Mouse (Mus musculus): ENCODE measurements around the gene Sgms2.
A peak's percentile ranks its signal among the peaks of the same experiment; 100 is the strongest.

The Sgms2 gene

GRCm38 (mm10) chr3:131485388-131485787 is 5.8 kb downstream of the Sgms2 start:
- no peak for DNase-seq

- no peak for DNase-seq
These were observed 7.6 kb downstream of the Sgms2 start for GRCm38 (mm10) chr3:131483650-131484049.

DNA sequence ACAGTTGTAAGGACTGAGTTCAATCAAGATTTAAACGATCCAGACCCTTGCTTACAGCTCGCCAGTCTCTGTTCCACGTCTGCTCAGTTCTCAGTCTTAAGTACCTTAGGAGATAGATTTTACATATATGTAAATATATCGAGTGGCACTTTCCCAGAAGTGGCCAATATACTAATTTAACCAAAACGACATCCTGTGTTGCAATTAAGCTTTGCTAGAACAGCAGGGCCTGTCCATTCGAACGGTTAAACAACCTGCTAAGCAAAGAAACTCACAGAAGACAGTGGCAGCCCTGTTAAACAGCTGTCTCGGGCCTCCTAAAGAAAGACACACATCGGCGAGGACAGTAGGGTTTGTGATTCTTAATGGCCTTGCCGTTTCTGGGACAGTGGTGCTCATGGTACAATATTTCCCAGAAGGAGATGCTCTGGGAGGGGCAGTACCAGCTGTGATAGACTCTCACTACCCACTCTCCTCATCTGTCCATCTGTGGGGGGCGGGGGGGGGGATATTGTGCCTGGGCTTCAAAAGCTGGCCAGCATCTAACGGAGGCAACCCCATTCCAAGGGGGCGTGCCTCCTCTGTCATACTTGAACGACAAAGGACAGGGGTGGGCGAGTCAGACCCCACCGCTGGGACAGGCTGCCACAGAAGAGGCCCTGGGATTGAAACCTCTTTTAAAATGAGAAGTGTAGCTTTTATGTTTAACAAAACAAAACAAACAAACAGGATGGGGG is 9.1 kb downstream of the Sgms2 start:
- DNase-seq = no peak

- no peak for DNase-seq
These were observed 10.6 kb downstream of the Sgms2 start for GRCm38 (mm10) chr3:131480659-131481058.

- no peak for DNase-seq
These were observed 11.8 kb downstream of the Sgms2 start for GRCm38 (mm10) chr3:131479415-131479814.

DNA sequence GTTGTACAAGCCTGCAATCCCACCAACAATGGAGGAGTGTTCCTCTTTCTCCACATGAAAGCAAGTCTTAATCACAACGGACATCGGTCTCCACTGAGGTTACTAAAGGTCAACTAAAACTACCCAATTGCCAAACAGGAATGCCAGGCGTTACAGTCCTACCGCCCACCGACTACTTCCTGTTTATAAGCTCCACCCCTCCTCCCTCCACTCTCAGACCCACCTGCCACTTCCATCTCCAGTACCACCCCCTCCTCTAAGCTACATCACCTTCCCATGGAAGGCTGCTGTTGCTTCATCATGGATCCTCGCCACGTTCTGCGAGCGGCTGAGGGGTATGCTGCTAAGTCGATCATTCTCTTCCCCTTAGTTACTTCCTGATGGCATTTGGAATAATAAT is 15.2 kb downstream of the Sgms2 start:
- DNase-seq = no peak

- DNase-seq = no peak
These were observed 16.7 kb downstream of the Sgms2 start for GRCm38 (mm10) chr3:131474526-131474925.

DNA sequence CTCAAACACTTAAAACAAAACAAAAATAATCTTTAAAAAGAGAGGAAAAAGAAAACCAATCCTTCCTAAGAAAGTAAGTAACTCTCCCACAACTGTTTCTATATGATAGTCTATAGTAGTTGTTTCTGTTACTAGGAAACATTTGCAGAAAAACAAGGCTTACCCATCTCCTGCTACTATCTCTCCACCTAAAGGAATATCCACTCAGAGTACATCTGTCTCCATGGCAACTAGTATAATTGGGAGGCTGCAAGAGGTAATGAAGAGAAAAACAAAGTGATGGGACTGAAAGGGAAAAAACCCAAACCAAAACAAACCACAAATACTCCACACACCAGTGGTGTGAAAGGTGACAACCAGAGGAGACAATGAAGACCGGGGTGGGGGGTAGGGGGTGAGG is 17.7 kb downstream of the Sgms2 start:
- DNase-seq = no peak

DNA sequence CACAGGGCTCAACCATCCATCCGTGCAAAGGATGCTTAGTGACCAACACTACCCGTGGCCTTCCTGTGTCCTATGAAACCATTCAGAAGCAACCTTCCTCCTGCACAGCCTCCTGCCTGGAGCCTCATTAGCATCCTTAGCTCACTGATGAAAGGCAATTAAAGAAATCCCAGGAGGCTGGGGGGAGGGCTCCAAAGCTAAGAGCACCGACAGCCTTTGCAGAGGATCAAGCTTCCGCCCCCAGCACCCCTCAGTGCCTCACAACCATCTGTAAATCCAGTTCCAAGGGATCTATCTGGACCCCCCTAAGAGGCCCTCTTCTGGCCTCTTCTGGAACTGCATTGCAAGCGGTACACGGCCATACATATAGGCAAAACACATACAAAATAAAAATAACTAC is 19.4 kb downstream of the Sgms2 start:
- peak; percentile 4 for DNase-seq

DNA sequence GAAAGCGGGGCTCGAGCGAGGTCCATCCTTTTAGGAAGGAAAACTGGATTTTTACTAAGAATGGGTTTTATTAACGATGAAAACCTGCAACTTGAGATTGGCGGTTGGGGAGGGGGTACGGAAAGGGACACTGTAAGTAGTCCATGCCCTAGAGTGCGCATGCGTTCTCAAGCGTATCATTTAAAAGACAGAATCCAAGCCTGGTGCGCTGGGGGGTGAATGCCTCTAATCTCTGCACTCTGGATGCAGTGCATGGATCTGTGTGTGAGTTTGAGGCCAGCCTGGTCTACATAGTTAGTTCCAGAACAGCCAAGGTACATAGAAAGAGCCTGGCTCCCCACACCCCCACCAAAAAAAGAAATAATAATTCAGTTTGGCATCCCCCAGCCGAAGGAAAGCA is 19.8 kb downstream of the Sgms2 start:
- no peak for DNase-seq

- no peak for DNase-seq
These were observed 20.4 kb downstream of the Sgms2 start for GRCm38 (mm10) chr3:131470837-131471236.

- DNase-seq = no peak
These were observed 21.6 kb downstream of the Sgms2 start for GRCm38 (mm10) chr3:131469636-131470035.

GRCm38 (mm10) chr3:131466371-131466770 is 24.8 kb downstream of the Sgms2 start:
- DNase-seq = no peak

DNA sequence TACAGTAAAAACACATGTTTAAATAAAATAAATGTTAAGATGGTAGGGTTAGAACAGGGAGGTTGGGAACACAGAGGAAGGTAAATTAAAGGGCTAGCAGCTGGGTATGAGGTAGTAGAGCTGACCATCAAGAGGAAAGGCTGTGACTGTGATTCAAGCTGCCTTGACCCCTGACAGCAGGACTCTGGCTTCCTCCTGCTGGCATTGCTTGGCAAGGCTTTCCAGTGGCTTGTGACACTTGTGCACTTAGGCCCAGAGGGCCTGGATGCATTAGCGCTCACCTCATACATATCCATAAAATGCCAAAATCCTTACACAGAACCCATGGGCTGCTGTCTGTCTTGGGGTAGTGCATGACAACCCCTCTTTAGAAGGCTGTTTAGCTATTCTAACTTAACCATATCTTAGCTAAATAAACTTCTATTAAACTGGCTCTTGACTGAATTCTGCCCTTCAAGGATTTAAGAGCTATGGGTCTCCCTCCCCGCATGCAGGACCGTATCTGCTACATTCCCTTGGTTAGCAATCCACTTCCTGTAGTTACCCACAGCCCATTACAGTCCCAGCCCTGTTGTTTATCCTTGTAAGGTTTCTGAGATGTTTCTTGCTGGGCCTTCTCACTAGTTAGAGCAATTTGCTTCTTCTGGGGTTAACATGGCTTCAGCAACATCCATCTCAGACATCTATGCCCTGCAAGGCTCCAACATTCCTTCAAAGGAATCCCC is 25.5 kb downstream of the Sgms2 start:
- DNase-seq = no peak

GRCm38 (mm10) chr3:131372996-131373395 is 118.2 kb downstream of the Sgms2 start:
- DNase-seq = no peak

- no peak for DNase-seq
These were observed 122.5 kb downstream of the Sgms2 start for GRCm38 (mm10) chr3:131368678-131369077.

GRCm38 (mm10) chr3:131367452-131367851 is 123.8 kb downstream of the Sgms2 start:
- DNase-seq = no peak

DNA sequence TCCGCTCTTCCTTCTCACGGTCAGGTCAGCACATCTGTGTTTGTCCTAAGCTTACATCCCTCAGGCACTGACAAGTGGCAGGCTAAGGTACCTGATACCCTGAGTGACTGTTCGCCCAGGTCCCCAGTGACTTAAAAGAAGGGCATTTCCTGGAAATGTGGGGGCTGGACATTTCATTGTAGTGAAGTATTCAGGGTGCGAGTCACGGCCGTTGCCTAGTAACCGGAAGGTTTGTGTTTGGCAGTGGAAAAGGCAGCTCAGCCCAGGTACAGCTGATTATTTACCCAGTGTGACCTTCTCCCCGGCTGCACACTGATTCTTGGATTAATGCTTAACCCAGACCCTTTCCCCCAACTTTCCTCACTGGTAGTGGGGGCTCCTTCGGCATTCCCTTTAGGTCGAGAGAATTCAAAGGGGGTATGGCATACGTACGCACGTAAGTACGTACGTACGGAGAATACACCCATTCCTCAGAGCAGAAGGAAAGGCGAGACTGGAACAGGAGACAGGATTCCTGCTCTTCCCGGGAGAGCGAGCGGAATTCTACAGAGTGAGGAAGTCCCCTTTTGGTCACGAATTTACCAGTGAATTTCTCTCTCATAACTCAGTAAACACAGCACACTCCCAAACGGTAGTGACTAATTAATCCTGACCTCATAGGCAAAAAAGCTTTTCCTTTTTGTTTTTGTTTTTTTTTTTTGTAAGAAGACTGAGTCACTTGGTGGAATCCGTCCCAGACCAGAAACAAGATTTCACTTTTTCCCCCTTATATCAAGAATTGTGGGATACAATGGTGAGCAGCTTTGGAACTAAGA is 126.4 kb downstream of the Sgms2 start:
- no peak for DNase-seq

DNA sequence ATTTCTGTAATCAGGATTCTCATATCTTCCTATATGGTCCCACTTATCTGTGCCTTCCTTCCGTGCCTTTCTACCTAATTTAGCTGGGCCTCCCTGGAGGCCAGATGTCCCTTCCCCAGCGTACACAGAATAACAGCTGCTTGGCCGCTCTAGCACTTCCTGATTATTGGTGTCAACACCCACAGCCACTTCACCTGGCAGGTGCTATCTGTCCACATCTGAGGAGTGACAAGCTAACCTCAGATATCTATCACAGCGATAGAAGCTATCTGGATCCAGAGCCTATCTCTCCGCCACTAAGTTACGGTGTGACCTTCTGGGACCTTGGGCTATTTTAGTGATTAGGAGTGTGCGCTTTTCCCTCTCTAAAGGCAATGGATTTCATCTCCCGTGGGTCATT is 127.0 kb downstream of the Sgms2 start:
- DNase-seq = no peak

- DNase-seq = peak; percentile 6
These were observed 127.6 kb downstream of the Sgms2 start for GRCm38 (mm10) chr3:131363602-131364001.

DNA sequence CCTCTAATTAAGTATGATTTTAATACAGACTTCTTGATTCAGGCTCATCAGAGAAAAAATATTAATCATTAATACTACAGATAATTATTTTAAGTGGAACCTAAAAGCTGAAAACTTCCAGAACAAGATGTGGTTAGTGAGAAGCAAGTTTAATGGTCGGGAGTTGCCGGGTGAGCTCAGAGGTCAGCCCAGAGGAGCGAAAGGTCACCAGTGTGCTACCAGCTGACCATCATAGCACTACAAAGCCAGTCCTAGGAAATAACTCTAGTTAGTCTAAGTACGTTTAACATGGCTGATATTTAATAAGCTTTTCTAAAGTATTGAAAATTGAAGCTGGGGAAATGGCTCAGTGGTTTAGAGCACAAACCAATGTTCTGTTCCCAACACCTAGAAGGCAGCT is 129.3 kb downstream of the Sgms2 start:
- DNase-seq = no peak

- no peak for DNase-seq
These were observed 132.2 kb downstream of the Sgms2 start for GRCm38 (mm10) chr3:131359011-131359410.

GRCm38 (mm10) chr3:131358205-131358604 is 133.0 kb downstream of the Sgms2 start:
- DNase-seq = no peak

DNA sequence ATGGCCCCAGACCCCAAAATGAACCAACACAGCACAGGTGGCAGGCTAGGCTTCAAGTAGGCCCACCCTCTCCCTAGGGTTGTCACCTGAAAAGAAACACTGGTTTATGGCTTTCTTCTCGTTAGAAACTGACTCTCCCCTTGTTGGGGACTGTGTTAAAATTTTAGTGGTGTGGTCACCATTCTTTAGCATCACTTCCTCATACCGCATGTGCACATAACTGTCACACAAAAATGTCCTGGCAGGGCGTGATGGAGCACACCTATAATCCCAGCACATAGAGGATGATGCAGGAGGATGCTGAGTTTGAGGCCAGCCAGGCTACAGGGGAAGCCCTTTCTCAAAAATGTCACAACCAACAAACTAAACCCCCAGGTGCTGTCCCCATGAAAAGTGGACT is 133.6 kb downstream of the Sgms2 start:
- DNase-seq = no peak

All from right cerebral cortex, postnatal 4 days (tissue).